Mouse (Mus musculus): ENCODE results near the gene Aloxe3. TPM values are rescaled to one million over a fixed set of nuclear protein-coding genes. Genes with fewer than 3 reads are reported as not detected.

Gene Aloxe3
- polyA plus RNA-seq, 1 experiment from 2014 or later = not detected

DNA sequence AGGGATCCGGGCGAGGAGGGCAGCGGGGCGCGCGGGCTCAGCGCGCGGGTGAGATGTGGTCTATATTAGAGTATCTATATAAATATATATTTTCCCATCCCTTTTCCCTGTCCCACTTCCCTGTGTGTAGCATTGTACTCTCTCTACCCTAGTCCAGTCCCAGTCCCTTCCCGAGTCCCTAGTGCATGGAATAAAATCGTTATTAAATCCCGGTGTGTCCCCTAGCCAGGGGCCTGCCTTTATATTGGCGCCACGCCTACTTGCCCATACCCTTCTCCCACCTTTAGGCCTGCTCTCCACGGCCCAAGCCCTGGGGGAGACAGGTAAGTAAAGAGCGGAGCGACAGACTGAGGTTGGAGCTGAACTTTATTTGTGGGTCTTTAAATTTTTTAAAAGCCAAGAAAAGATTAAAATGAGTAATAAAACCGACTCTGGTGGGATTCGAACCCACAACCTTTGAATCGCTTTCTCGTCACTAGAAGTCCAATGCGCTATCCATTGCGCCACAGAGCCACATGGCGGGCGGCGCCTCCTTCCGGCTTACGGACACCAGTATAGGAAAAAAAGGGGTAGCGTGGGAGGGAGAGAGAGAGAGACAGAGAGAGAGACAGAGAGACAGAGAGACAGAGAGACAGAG is 2.5 kb upstream of the Aloxe3 start:
- peak overlapping the region; percentile 69 for H3K9ac ChIP-seq (ENCODE audit: low read length)
- ATAC-seq (replicated peaks; ENCODE audit: low FRiP score) (peak; percentile 4), DNase-seq (ENCODE audit: low spot score) (peak; percentile 96)
- H3K9me3 ChIP-seq (ENCODE audit: control insufficient read depth, low read length) = no peaks in the 10 kb centered on the region
- peak overlapping the region; percentile 76 for H3K4me3 ChIP-seq (ENCODE audit: low read depth, low read length)
- H3K4me2 ChIP-seq (ENCODE audit: low read depth, low read length, severe bottlenecking) = peak overlapping the region; percentile 96
- H3K4me1 ChIP-seq (replicated peaks; ENCODE audit: control insufficient read depth, insufficient read depth, low read length) = peaks cover 34% of the 10 kb centered on the region
- no peak overlapping the region for H3K27ac ChIP-seq (ENCODE audit: low read depth, low read length)
- H3K27me3 ChIP-seq (ENCODE audit: control insufficient read depth, insufficient read depth, low read length) = peaks cover 13% of the 10 kb centered on the region
- WGBS = under 1% methylated on average over 29 of the region's 29 CpGs
- no peaks in the 10 kb centered on the region; the same call in 1 of the 2 replicates for H3K36me3 ChIP-seq (ENCODE audit: control insufficient read depth, insufficient read depth, low read length)

DNA sequence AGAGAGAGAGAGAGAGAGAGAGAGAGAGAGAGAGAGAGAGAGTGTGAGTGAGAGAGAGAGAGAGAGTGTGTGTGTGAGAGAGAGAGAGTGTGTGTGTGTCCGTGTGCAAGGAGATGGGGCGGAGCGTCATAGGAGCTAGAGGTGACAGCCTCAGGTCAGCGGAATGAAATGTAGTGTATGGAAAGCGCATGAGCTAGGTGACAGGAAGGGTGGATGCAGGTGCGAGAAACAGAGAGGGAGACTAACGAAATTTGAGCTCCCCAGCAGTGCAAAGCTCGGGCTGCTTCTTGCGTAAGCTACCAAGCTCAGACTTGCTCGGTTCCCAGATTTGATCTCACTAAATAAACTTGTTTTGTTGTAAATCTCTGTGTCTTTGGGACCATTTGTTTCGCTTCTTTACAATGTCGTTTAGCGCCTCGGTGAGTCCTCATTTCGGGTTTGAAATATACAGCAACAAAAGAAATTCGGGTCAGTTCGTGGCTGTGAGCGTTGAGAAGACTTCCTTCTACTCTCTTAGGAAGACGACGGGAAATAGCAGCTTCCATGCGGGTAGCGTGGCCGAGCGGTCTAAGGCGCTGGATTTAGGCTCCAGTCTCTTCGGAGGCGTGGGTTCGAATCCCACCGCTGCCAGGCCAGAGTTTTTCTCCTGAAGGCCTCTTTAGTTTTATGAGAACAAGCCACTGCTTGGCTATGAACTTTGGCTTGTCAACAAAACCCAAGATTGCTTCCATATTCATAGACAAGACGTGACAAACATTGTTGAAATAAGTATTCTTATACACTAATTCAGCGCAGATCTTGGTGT is 1.8 kb upstream of the Aloxe3 start:
- under 1% methylated on average over 31 of the region's 31 CpGs for WGBS

DNA sequence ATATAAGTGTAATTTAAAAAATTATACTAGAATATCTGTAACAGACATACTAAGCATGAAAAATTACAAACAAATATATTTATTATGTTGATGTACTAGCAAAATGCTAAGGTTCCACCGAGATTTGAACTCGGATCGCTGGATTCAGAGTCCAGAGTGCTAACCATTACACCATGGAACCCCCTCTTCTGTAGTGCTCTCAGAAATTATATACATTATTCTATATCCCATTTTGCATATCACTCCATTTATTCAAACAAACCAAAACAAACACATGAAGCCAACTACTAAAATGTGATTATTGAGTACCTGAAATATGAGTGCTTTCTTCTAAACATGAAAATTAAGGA is 1.2 kb upstream of the Aloxe3 start:
- H3K27ac ChIP-seq (ENCODE audit: low read depth, low read length) = no peak overlapping the region
- no peaks in the 10 kb centered on the region for H3K9me3 ChIP-seq (ENCODE audit: control insufficient read depth, low read length)
- WGBS = 0% methylated on average over 3 of the region's 3 CpGs
- no peaks in the 10 kb centered on the region; the same call in 1 of the 2 replicates for H3K36me3 ChIP-seq (ENCODE audit: control insufficient read depth, insufficient read depth, low read length)
- H3K4me2 ChIP-seq (ENCODE audit: low read depth, low read length, severe bottlenecking) = no peak overlapping the region
- peaks cover 28% of the 10 kb centered on the region for H3K4me1 ChIP-seq (replicated peaks; ENCODE audit: control insufficient read depth, insufficient read depth, low read length)
- H3K27me3 ChIP-seq (ENCODE audit: control insufficient read depth, insufficient read depth, low read length) = peaks cover 13% of the 10 kb centered on the region
- H3K4me3 ChIP-seq (ENCODE audit: low read depth, low read length) = peak overlapping the region; percentile 76; the same call in 1 of the 2 replicates
- ATAC-seq (replicated peaks; ENCODE audit: low FRiP score) = peak; percentile 63
- peak; percentile 71 for DNase-seq (ENCODE audit: low spot score)
- no peak overlapping the region for H3K9ac ChIP-seq (ENCODE audit: low read length)

More for the DNA sequence above, 1.8 kb upstream of the Aloxe3 start:
- ATAC-seq (replicated peaks; ENCODE audit: low FRiP score) (peak; percentile 74), DNase-seq (ENCODE audit: low spot score) (peak; percentile 97)
- Histone ChIP-seq H3K9ac (ENCODE audit: low read length) (peak overlapping the region; percentile 40), H3K9me3 (ENCODE audit: control insufficient read depth, low read length) (no peaks in the 10 kb centered on the region), H3K4me3 (ENCODE audit: low read depth, low read length) (peak overlapping the region; percentile 76), H3K4me2 (ENCODE audit: low read depth, low read length, severe bottlenecking) (peak overlapping the region; percentile 96), H3K27ac (ENCODE audit: low read depth, low read length) (peak overlapping the region; percentile 66; the same call in 1 of the 2 replicates), H3K4me1 (replicated peaks; ENCODE audit: control insufficient read depth, insufficient read depth, low read length) (peaks cover 32% of the 10 kb centered on the region), H3K36me3 (ENCODE audit: control insufficient read depth, insufficient read depth, low read length) (no peaks in the 10 kb centered on the region; the same call in 1 of the 2 replicates), H3K27me3 (ENCODE audit: control insufficient read depth, insufficient read depth, low read length) (peaks cover 13% of the 10 kb centered on the region)

DNA sequence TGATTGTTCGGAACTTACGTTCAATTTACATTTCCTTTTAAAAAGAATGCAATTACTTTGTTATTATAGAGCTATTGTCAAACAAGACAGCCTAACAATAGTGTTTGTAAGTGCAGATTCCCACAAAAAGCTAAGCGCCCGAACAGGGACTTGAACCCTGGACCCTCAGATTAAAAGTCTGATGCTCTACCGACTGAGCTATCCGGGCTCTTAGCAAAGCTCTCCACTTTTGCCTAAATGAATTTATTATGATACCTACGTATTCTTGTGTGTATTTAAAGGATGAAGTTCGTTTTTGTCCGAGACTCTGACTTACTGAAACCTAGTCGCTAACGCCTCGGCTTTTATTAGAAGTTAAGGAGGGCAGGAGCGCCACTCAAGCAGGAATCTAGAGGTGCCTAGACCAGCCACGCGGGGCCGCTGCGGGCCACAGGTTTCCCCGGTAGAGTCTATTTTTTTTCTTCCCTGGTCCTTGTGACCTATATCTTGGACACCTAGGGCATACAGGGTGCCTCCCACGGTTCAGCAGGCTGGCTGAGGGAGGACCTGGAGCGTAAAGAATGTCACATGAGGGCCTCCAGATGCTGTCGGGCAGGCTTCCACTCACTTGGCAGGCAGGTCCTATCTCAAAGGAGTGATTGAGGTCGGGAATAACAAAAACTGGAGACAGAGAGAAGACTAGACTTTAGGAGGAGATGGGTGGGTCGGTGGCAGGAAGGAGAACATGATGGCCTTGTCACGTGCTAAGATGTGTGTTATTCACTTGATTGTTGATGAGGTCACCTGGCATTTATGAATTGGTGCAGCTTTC is 450 bp upstream of the Aloxe3 start:
- Histone ChIP-seq H3K4me3 (ENCODE audit: low read depth, low read length) (peak overlapping the region; percentile 43), H3K27me3 (ENCODE audit: control insufficient read depth, insufficient read depth, low read length) (peaks cover 9% of the 10 kb centered on the region), H3K9ac (ENCODE audit: low read length) (peak overlapping the region; percentile 55), H3K4me1 (replicated peaks; ENCODE audit: control insufficient read depth, insufficient read depth, low read length) (peaks cover 21% of the 10 kb centered on the region), H3K4me2 (ENCODE audit: low read depth, low read length, severe bottlenecking) (peak overlapping the region; percentile 63), H3K27ac (ENCODE audit: low read depth, low read length) (no peak overlapping the region), H3K36me3 (ENCODE audit: control insufficient read depth, insufficient read depth, low read length) (no peaks in the 10 kb centered on the region; the same call in 1 of the 2 replicates), H3K9me3 (ENCODE audit: control insufficient read depth, low read length) (no peaks in the 10 kb centered on the region)
- ATAC-seq (replicated peaks; ENCODE audit: low FRiP score) = peak; percentile 45; the same call in 1 of the 2 replicates
- DNase-seq (ENCODE audit: low spot score) = peak; percentile 86
- under 1% methylated on average over 24 of the region's 24 CpGs for WGBS

DNA sequence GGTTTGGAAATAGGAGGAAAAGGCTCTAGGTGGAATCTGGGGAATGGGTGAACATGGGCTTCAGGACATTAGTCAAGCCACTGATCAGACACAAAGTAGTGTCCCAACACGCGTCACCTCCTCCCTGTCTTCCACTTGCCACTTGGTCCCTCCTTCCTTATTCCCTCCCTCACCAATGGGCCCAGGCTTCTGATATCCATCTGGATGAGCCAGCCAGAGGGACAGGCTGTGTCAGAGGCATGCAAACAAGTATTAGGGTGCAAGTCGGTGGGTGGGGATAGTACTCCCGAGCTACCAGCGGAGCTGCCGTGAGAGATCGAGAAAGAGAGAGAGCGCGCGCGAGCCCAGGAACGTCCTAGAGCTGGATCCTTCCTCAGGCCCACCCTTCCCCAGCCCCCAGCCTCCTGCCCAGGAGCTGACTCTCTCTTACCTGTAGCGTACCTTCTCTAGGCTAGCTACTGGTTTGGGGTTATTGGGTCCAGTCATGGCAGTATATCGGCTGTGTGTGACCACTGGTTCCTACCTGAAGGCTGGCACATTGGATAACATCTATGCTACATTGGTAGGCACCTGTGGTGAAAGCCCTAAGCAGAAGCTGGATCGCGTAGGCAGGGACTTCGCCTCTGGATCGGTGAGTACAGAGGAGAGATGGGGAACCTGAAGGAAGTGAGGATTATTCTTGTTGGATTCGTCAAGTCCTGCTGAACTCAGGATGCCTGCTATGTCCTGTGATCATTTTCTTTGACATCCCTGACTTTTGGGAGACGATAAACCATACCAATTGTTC is 416 bp downstream of the Aloxe3 start:
- Histone ChIP-seq H3K27ac (ENCODE audit: low read depth, low read length) (no peak overlapping the region), H3K4me2 (ENCODE audit: low read depth, low read length, severe bottlenecking) (peak overlapping the region; percentile 63), H3K9ac (ENCODE audit: low read length) (peak overlapping the region; percentile 55), H3K4me1 (replicated peaks; ENCODE audit: control insufficient read depth, insufficient read depth, low read length) (peaks cover 14% of the 10 kb centered on the region; the same call in 1 of the 2 replicates), H3K27me3 (ENCODE audit: control insufficient read depth, insufficient read depth, low read length) (peaks cover 3% of the 10 kb centered on the region; the same call in 1 of the 2 replicates), H3K9me3 (ENCODE audit: control insufficient read depth, low read length) (no peaks in the 10 kb centered on the region), H3K36me3 (ENCODE audit: control insufficient read depth, insufficient read depth, low read length) (no peaks in the 10 kb centered on the region), H3K4me3 (ENCODE audit: low read depth, low read length) (peak overlapping the region; percentile 43)
- ATAC-seq (replicated peaks; ENCODE audit: low FRiP score) (no peak), DNase-seq (ENCODE audit: low spot score) (peak; percentile 56)
- WGBS = 10% methylated on average over 20 of the region's 20 CpGs

DNA sequence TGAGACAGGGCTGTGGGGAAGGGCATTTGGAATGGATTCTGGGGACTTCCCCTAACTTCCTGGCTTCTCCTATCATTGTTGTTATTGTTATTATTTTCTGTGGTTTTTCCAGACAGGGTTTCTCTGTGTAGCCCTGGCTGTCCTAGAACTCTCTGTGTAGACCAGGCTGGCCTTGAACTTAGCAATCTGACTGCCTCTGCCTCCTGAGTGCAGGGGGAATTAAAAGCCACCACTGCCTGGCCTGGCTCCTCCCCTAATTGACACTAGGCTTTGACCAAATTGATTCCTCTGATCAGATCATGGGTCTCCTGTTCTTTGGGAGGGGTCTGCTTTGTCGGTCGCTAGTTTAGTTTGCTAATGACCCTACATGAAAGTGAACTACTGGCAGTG is 1.0 kb downstream of the Aloxe3 start:
- Histone ChIP-seq H3K4me2 (ENCODE audit: low read depth, low read length, severe bottlenecking) (peak overlapping the region; percentile 63; the same call in 1 of the 2 replicates), H3K4me1 (replicated peaks; ENCODE audit: control insufficient read depth, insufficient read depth, low read length) (peaks cover 8% of the 10 kb centered on the region; the same call in 1 of the 2 replicates), H3K36me3 (ENCODE audit: control insufficient read depth, insufficient read depth, low read length) (no peaks in the 10 kb centered on the region), H3K27me3 (ENCODE audit: control insufficient read depth, insufficient read depth, low read length) (peaks cover 3% of the 10 kb centered on the region; the same call in 1 of the 2 replicates), H3K9me3 (ENCODE audit: control insufficient read depth, low read length) (no peaks in the 10 kb centered on the region), H3K4me3 (ENCODE audit: low read depth, low read length) (no peak overlapping the region), H3K27ac (ENCODE audit: low read depth, low read length) (no peak overlapping the region), H3K9ac (ENCODE audit: low read length) (no peak overlapping the region)
- DNase-seq (ENCODE audit: low spot score) (no peak), ATAC-seq (replicated peaks; ENCODE audit: low FRiP score) (no peak)
- 45% methylated on average over 2 of the region's 2 CpGs for whole genome bisulfite sequencing

DNA sequence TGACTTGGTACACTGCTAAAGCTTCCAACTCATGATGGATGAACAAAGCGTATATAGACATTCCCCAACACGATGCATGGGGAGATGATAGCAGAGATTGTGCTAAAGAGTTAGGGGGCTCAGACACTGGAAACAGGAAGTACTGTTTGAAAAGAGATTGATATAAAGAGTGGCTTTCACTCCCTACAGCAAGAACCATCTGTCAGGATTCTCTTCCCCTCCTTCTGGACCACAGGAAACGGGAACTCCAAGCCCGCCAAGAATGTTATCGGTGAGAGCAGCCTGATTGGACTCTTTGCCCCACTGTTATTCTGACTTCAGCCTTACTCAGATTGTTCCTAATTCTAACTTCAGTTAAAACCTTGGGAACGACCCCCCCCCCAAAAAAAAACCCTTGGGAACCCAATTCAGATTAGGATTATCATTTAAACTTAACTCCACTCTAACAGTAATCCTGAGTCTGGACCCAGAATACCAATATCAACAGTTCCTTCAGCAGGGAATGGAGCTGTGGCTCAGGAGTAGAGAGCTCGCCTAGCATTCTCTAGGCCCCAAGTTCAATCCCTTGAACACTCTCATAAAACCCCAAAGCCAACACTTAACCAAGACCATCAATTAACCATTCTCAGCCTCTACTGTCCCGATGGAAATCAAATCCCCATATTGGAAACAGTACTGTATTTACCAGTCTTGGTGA is 2.9 kb downstream of the Aloxe3 start:
- ATAC-seq (replicated peaks; ENCODE audit: low FRiP score) (no peak), DNase-seq (ENCODE audit: low spot score) (no peak)
- 75% methylated on average over 8 of the region's 8 CpGs for WGBS
- no peaks in the 10 kb centered on the region for H3K36me3 ChIP-seq (ENCODE audit: control insufficient read depth, insufficient read depth, low read length)
- peaks cover 4% of the 10 kb centered on the region; the same call in 1 of the 2 replicates for H3K27me3 ChIP-seq (ENCODE audit: control insufficient read depth, insufficient read depth, low read length)
- no peak overlapping the region for H3K27ac ChIP-seq (ENCODE audit: low read depth, low read length)
- H3K9ac ChIP-seq (ENCODE audit: low read length) = no peak overlapping the region
- no peaks in the 10 kb centered on the region for H3K9me3 ChIP-seq (ENCODE audit: control insufficient read depth, low read length)
- H3K4me2 ChIP-seq (ENCODE audit: low read depth, low read length, severe bottlenecking) = no peak overlapping the region
- no peak overlapping the region for H3K4me3 ChIP-seq (ENCODE audit: low read depth, low read length)
- H3K4me1 ChIP-seq (replicated peaks; ENCODE audit: control insufficient read depth, insufficient read depth, low read length) = peaks cover 7% of the 10 kb centered on the region; the same call in 1 of the 2 replicates
